Mouse (Mus musculus) spleen, adult 18-20 months (tissue): ENCODE results near the gene Fbxl21.

Source experiments
- DNase-seq, 2 experiments: peaks; one replicate each; pipeline ENCODE4 v3.0.0; 2022; ENCODE audit warnings: mixed read lengths in 2 of 2

The Fbxl21 gene

GRCm38 (mm10) chr13:56535570-56535969 is 13.3 kb downstream of the Fbxl21 start:
- no peak for DNase-seq

- no peak for DNase-seq
Measured at GRCm38 (mm10) chr13:56537026-56537425, 14.8 kb downstream of the Fbxl21 start.

DNA sequence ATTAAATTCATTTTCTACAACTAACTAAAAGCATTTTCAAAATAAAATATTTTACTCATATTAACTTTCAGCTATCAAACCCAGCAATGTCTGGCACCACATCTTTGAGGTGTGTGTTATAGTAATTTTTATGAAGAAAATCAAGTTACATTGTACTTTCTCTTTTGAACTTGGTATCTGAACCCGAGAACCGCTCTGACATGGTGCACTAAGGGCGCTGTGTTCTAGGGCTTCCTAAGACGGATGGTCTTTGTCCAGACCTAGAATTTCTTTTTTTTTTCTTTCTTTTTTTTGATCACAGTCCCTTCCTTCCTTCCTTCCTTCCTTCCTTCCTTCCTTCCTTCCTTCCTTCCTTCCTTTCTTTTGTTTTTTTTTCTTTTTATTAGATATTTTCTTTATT is 17.6 kb downstream of the Fbxl21 start:
- peak in 1 of 2 experiments; percentile 30 for DNase-seq

DNA sequence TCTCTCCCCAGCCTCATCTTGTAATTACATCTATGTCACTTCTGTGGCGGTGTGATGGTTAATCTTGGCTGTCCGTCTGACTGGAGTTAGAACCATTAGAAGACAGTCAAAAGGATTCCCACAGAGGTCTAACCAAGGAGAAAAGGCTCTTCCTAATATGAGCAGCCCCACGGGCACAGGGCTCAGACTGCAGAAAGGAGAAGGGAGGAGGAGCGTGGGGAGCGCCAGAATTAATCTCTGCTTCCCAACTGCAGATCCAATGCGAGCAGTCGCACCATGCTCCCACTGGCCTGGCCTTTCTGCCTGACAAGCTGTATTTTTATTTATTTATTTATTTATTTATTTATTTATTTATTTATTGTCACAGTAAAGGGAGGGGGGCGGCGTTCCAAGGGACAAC is 21.5 kb downstream of the Fbxl21 start:
- no peak for DNase-seq

- no peak for DNase-seq
Measured at GRCm38 (mm10) chr13:56544956-56545355, 22.7 kb downstream of the Fbxl21 start.

DNA sequence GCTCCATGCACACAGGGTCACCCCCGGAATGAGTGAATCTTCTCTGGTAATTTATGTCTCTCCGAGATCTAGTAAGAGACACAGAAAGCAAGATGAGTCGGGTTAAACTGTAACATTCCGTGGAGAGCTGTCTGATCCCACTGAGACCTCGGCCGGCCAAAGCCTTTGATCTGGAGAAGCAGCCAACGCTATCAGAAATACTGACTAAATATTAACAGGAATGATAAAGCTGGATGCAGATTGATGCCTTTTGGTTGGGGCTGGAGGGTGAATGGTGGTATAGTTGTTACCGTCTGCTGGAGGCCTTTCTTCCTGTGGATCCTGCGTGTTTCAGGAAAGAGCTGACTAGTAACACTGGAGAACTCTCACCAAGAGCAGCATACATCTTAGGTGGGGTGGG is 26.1 kb downstream of the Fbxl21 start, which contains the start of gene Lect2:
Gene Lect2 (minus strand): TSS at position 102 of the 400 bp plus-strand sequence.
- no peak for DNase-seq

GRCm38 (mm10) chr13:56549364-56549763 is 27.1 kb downstream of the Fbxl21 start:
- no peak for DNase-seq

DNA sequence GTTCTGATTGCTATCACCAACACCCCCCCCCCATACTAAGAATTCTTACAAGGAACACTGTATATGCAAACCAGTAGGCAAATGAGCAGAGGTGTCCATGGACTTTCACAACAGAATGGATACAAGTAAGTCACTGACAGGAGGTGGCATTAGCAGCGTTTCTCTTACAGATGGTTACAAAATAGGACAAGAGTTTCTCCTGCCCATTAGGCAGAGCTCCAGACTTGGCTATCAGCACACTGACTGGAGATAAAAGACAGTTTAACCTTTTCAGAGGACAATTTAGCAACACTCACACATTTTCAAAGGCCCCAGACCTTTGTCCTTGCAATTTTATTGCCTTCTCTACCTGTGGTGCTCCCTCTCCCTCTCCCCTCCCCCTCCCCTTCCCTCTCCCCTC is 28.3 kb downstream of the Fbxl21 start:
- DNase-seq = no peak

DNA sequence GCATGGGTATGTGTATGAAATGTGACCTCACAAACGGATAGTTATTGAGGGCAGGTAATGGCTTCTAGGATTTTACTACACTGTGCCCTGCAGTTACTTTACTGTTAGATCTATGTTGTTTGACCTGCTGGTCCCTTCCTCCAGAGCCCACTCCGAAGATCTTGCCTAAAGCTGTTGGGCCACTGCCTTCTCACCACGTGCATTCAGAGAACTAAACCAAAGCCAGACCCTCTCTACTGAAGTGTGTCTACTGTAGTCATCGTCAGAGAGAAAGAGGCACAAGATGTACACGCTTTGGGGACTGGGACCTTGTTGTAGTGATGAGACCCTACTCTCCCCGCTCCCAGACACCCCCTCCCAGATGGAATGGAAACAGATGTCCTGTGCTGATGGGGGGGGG is 29.4 kb downstream of the Fbxl21 start:
- DNase-seq = no peak

GRCm38 (mm10) chr13:56553923-56554322 is 31.7 kb downstream of the Fbxl21 start:
- no peak for DNase-seq

DNA sequence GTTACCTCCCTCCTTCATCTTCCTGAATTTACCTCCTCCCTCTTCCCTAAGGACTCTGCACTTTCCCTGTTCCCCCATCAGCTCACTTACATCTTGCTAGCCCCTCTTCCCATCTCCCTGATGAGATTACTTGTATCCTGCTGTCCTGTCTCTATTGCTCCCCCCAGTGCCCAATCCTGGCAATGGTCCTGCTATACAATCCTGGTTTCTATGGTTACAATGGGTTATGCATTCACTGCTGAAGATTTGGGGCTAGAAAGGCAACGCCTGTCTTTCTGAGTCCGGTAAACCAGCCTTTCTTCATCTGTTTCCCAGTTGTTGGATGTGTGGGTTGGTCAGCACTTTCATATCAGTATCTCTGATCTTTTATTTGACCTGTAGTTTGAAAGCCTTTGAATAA is 32.1 kb downstream of the Fbxl21 start:
- peak in 1 of 2 experiments; percentile 14 for DNase-seq

DNA sequence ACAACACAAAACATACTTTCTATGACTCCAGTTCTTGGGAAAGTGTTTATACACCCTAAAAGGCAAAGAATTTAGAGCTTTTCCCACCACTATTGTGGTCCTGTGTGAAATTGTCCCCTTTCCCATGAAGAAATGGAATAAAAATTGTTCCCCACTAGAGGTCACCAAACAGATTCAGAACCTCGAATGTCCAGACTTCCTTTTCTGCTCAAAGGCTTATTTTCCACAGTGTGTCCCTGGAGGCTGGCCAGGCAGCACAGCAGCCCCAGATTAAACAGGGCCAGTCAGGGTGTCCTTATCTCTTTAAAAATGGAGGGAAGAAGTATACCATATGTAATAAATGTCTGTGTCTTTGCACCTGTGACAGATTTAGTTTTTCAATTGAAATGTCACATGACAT is 33.7 kb downstream of the Fbxl21 start:
- DNase-seq = no peak

GRCm38 (mm10) chr13:56556701-56557100 is 34.4 kb downstream of the Fbxl21 start:
- no peak for DNase-seq

DNA sequence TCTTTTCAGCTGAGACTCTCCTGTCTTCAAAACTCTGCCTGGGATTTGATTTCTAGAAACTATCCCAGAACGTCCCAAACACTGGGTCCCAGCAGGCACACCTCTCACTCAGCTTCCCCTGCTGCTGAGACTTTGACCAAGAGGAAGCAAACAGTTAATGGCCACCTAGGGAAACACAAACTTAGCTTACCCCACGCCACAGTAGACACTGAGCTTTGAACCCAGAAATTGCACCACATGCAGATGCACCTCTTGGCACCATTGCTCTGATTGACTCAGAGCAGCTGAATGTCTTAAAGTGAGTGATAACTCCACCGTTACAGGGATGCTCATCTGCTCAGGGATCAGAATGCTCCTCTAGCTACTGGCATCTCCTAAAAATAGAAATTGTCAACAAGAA is 36.5 kb downstream of the Fbxl21 start:
- DNase-seq = no peak

GRCm38 (mm10) chr13:56559841-56560370 is 37.6 kb downstream of the Fbxl21 start:
- DNase-seq = no peak

DNA sequence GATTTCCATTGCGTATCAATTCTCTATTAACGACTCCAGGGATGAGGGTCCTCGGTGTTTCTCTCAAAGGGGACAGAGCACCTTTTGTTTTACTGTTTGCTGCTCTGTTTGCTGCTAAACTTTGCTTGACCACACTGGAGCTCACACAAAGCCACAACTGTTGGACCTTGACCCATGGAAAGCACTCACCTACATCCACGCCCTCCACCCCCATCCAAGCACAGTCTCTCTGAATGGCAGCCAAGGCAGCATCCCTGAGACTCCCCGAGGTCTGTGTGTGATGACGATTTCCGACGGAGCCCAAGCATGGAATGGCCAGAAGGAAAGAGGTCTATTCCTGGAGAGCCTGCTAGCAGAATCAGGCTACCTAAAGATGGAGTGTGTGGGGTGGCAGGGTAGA is 38.9 kb downstream of the Fbxl21 start:
- no peak for DNase-seq

GRCm38 (mm10) chr13:56563075-56563474 is 40.8 kb downstream of the Fbxl21 start:
- peak in 1 of 2 experiments; percentile 28 for DNase-seq

DNA sequence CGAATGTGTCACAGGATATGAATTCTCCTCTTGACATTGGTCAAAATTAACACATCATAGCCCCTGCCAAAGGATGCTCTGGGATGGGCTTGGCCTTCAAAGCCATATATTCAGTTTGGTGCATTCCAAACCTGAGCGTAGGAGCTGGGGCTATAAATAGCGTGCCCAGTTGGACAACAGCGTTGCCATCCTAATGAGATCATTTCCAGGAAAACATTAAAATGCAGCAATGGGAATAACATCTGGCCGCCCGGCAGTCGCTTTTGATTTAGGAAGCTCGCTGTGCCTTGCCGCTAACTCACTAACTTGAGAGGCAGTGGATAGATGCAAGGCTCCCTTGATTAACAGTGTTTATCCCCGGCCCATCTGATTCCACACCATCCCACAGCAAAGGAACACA is 44.1 kb downstream of the Fbxl21 start:
- DNase-seq = no peak

GRCm38 (mm10) chr13:56571645-56572044 is 49.4 kb downstream of the Fbxl21 start:
- DNase-seq = no peak

DNA sequence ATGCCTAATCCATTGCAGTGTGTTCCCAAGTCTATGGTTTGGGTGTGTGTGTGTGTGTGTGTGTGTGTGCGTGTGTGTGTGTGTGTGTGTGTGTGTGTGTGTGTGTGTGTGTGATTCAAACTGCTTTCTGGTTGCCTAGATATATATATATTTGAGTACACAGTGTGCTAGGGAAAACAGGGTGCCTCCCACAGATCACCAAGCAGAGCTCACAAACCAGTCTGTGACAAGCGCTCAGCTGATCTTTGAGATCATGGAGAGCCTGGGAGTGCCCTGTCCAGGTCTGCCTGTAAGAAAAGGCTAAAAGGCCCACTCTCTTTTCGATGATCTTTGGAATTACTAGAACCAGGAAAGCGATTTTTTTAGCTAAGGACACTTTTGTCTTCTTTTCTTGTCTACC is 52.8 kb downstream of the Fbxl21 start:
- DNase-seq = no peak

DNA sequence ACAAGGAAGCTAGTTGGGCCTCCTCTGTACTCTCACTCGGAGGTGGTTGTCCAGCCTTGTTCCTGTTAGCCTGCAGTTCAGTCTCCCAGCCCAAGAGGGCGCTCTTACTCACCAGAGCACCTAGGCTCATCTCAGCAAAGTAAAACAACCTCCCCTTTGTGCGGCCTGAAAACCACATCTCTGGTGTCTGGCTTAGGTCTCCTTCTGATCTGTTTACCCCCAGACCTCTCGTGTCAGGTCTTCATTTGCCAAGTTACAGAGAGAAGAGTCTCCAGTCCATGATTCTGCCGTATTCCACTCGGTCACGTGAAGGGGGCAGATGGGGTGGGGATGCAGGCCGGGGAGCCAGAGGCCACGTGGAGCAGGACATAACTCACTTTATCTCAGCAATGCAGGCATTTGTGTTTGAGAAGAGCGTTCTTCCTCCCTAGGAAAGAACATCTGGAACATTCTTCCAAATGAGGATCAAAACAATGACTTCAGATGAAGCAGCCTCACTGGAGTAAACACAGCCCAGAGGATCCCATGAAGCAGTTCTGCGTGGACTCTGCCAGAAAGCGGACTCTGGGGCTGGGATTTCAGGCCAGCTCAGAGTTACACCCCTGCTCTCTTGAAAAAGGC is 53.5 kb downstream of the Fbxl21 start:
- peak; percentile 44 to 70 for DNase-seq

DNA sequence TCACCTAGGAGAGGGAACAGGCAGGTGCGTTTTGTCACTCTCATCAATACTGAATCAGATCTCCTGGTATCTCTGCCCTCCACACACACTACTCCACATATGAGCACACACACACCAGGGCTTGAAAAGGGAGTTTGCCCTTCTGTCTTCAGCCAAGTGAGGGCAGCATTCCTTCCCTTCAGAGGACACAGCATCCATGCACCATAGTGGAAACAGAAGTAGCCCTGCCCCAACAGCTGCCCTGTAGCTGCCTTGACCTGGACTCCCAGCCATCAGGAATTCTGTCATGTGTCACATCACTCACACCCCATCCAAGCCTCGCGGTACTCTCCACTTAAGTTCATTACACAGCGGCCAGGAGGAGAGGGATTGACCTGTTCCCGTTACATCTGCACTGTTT is 55.8 kb downstream of the Fbxl21 start:
- no peak for DNase-seq

GRCm38 (mm10) chr13:56580450-56580849 is 58.2 kb downstream of the Fbxl21 start:
- DNase-seq = no peak

DNA sequence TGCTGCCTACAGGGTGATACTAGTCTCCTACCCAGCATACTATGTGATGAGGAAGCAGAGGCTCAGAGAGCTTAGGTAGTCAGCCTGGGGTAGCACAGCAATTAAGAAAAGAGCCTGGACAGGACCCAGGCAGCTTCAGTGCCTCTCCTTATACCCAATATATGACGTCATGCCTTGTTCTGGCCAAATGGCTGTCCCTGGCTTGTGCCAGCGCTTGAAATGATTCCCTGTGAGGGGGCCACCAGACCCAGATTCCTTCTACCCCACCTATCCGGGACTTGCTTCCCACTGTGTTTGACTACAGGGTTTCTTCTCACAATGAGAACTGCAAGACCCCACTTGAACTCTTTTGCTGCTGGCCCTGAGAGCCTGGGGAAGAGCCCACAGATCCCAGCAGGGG is 59.2 kb downstream of the Fbxl21 start:
- DNase-seq = no peak

GRCm38 (mm10) chr13:56581961-56582434 is 59.7 kb downstream of the Fbxl21 start:
- DNase-seq = no peak
